In genomic region chr1:61040401-61040800, GRCm38 (mm10) we compare ENCODE assay signal across 27 mouse cellular contexts.
"Had no signal": no experiment of that assay in that cellular context is flagged by ENCODE, and none has a peak within 500 bp of the region (broad histone marks: within the 10 kb centered on the region; RNA-seq: fewer than 3 reads in every experiment).

No protein-coding gene starts in this region.

- H3K27me3 ChIP-seq: heart, embryonic 13.5 days; heart, embryonic 15.5 days; hindbrain, embryonic 13.5 days; hindbrain, embryonic 15.5 days; limb, embryonic 12.5 days; liver, embryonic 13.5 days; liver, embryonic 15.5 days had no signal

- H3K9ac ChIP-seq: forebrain, postnatal 0 days; heart, embryonic 13.5 days; heart, embryonic 15.5 days; hindbrain, embryonic 13.5 days; hindbrain, embryonic 15.5 days; limb, embryonic 12.5 days; liver, embryonic 13.5 days; liver, embryonic 15.5 days; liver, postnatal 0 days had no signal

- DNase-seq: forebrain, postnatal 0 days; gastrocnemius, postnatal 14 days; gastrocnemius, postnatal 36 days; heart, adult 11 months; heart, adult 2 months; heart, postnatal 14 days; heart, postnatal 36 days; kidney, adult 2 months; kidney, postnatal 10 days; kidney, postnatal 25 days; kidney, postnatal 4 days; liver; liver, embryonic 13.5 days; liver, postnatal 0 days had no signal

- H3K9me3 ChIP-seq: heart, embryonic 13.5 days; heart, embryonic 15.5 days; hindbrain, embryonic 13.5 days; hindbrain, embryonic 15.5 days; limb, embryonic 10.5 days; limb, embryonic 12.5 days; liver, embryonic 13.5 days; liver, embryonic 15.5 days had no signal

- ATAC-seq: forebrain, postnatal 0 days; hindbrain, postnatal 0 days; intestine, postnatal 0 days; liver, postnatal 0 days had no signal

- H3K4me1 ChIP-seq: heart, embryonic 13.5 days; heart, embryonic 15.5 days; hindbrain, embryonic 13.5 days; hindbrain, embryonic 15.5 days; limb, embryonic 10.5 days; liver, embryonic 13.5 days; liver, embryonic 15.5 days had no signal

- H3K4me2 ChIP-seq: heart, embryonic 11.5 days; heart, embryonic 13.5 days; heart, embryonic 15.5 days; hindbrain, embryonic 13.5 days; hindbrain, embryonic 15.5 days; limb, embryonic 12.5 days; liver, embryonic 11.5 days; liver, embryonic 13.5 days; liver, embryonic 15.5 days had no signal

- H3K4me3 ChIP-seq: heart, adult 2 months; heart, embryonic 13.5 days; heart, embryonic 15.5 days; hindbrain, embryonic 13.5 days; hindbrain, embryonic 15.5 days; layer of hippocampus, adult 2 months; left cerebral cortex, adult 2 months; limb, embryonic 10.5 days; limb, embryonic 12.5 days; liver, embryonic 13.5 days; liver, embryonic 15.5 days had no signal

- H3K36me3 ChIP-seq: heart, embryonic 13.5 days; heart, embryonic 15.5 days; hindbrain, embryonic 13.5 days; hindbrain, embryonic 15.5 days; limb, embryonic 10.5 days; limb, embryonic 12.5 days; liver, embryonic 13.5 days; liver, embryonic 15.5 days had no signal

- H3K27ac ChIP-seq: heart, adult 2 months; heart, embryonic 13.5 days; heart, embryonic 15.5 days; hindbrain, embryonic 13.5 days; hindbrain, embryonic 15.5 days; hindbrain, postnatal 0 days; layer of hippocampus, adult 2 months; left cerebral cortex, adult 2 months; limb, embryonic 10.5 days; limb, embryonic 12.5 days; liver, embryonic 13.5 days; liver, embryonic 15.5 days had no signal
